Mouse (Mus musculus) ES-E14 (cell line): ENCODE measurements at regions not wholly inside any gene's neighbourhood (a gene's known extent, or its start where the extent isn't known, plus 50 kb on each side); places are given as distances from the start of the nearest gene placed in this dataset.

Experiments
- HCFC1 ChIP-seq: IDR thresholded peaks from 2 replicates; pipeline ENCODE4 v1.6.1; 2012; ENCODE audit warnings: low read length, inconsistent platforms, borderline replicate concordance; ENCODE audit not compliant: insufficient read depth
- ZNF384 ChIP-seq: IDR thresholded peaks from 2 replicates; pipeline ENCODE4 v1.6.1; 2012; ENCODE audit warnings: low read depth, low read length, inconsistent platforms

DNA sequence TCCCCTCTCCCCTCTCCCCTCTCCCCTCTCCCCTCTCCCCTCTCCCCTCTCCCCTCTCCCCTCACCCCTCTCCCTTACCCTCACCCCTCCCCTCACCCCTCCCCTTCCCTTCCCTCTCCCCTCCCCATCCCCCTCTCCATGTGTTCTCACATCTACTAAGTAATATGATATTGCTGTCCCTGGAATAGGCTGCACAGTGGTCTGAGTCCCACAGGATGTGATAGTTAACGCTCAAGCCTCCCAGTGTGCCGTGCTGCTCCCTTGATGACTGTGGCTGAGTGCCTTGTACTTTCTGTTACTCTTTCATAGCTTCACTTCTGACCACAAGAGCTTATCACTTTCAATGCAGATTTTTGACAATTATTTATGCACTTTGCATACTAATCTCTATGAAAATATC, 620.4 kb upstream of the Igfbp3 start:
- TF ChIP-seq HCFC1 (no peak), ZNF384 (no peak)
